Mouse (Mus musculus) E14TG2a.4 (cell line): Measurements from ENCODE around the gene Jag1.

Source experiments
- H3K27me3 ChIP-seq: 2 replicates; pipeline ENCODE4 v1.6.1; 2014; ENCODE audit warnings: low read length, control low read depth; ENCODE audit not compliant: insufficient read depth
- H3K36me3 ChIP-seq: 2 replicates; pipeline ENCODE4 v1.6.1; 2014; ENCODE audit warnings: low read length, control low read depth; ENCODE audit not compliant: insufficient read depth
- H3K4me1 ChIP-seq: replicated peaks from 2 replicates; pipeline ENCODE4 v1.6.1; 2014; ENCODE audit warnings: low read depth, low read length, control low read depth
- H3K4me3 ChIP-seq: replicated peaks from 2 replicates; pipeline ENCODE4 v1.5.1; 2014; ENCODE audit warnings: mild to moderate bottlenecking, low read length
- H3K9me3 ChIP-seq: 2 replicates; pipeline ENCODE4 v1.6.1; 2014; ENCODE audit warnings: low read length, control low read depth
- CTCF ChIP-seq: conservative IDR thresholded peaks from 2 replicates; pipeline ENCODE4 v1.5.1; 2014; ENCODE audit warnings: low read length
- NANOG ChIP-seq: IDR thresholded peaks from 2 replicates; pipeline ENCODE4 v1.6.1; 2014; ENCODE audit warnings: borderline replicate concordance, low read length, mixed read lengths
- POU5F1 ChIP-seq: IDR thresholded peaks from 2 replicates; pipeline ENCODE4 v1.6.1; 2014; ENCODE audit warnings: low read length, borderline replicate concordance

Jag1 gene

DNA sequence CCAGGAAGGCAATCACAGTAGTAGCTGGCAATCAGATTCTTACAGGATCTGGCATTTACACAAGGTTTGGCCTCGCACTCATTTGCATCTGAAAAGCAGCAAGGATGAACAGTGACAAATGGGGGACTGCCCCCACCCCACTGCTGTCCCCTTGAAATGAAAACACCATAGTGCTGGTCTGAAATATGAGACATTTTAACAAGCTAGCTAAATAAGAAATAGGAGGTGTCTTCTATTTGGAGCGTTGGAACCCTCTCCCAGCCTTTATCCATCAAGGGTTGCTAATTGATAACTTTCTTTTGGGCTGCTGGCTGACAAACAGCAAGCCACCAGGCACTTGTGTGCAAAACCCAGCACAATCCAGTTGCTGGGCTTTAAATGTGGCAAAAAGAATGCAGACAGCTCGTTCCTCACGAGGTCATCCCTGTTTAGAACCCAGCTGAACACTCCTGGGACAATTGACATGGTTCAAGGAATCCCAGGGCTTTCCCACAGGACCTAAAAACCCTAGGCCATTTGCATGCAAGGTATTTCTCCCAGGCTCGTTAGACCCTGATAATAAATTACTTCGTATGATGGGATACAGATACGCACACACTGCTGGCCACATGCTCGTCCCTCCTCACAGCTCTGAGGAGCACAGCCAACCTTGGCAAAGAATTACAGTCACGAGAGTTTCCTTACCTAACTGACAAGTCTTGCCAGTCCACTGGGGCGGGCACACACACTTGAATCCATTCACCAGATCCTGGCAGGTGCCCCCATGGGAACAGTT is 23.7 kb downstream of the Jag1 start:
- peaks cover 60% of the 10 kb centered on the region for H3K4me1 ChIP-seq
- no peaks in the 10 kb centered on the region for H3K27me3 ChIP-seq
- TF ChIP-seq NANOG (no peak), POU5F1 (no peak)
- peaks cover 87% of the 10 kb centered on the region for H3K36me3 ChIP-seq
- H3K4me3 ChIP-seq: no peak overlapping the region
- H3K9me3 ChIP-seq: no peaks in the 10 kb centered on the region

- Histone ChIP-seq H3K27me3 (no peaks in the 10 kb centered on the region), H3K4me1 (peaks cover 53% of the 10 kb centered on the region), H3K4me3 (no peak overlapping the region), H3K9me3 (no peaks in the 10 kb centered on the region), H3K36me3 (peaks cover 94% of the 10 kb centered on the region)
- TF ChIP-seq POU5F1: no peak
- no peak for TF ChIP-seq NANOG
- no peak for TF ChIP-seq CTCF
Measured at GRCm38 (mm10) chr2:137091766-137092522, 24.5 kb downstream of the Jag1 start.

GRCm38 (mm10) chr2:137087705-137088104 is 28.7 kb downstream of the Jag1 start:
- no peak for TF ChIP-seq CTCF
- TF ChIP-seq POU5F1: no peak
- no peak for TF ChIP-seq NANOG
- Histone ChIP-seq H3K4me3 (no peak overlapping the region), H3K36me3 (peaks cover 100% of the 10 kb centered on the region), H3K4me1 (peaks cover 21% of the 10 kb centered on the region), H3K9me3 (no peaks in the 10 kb centered on the region), H3K27me3 (no peaks in the 10 kb centered on the region)

DNA sequence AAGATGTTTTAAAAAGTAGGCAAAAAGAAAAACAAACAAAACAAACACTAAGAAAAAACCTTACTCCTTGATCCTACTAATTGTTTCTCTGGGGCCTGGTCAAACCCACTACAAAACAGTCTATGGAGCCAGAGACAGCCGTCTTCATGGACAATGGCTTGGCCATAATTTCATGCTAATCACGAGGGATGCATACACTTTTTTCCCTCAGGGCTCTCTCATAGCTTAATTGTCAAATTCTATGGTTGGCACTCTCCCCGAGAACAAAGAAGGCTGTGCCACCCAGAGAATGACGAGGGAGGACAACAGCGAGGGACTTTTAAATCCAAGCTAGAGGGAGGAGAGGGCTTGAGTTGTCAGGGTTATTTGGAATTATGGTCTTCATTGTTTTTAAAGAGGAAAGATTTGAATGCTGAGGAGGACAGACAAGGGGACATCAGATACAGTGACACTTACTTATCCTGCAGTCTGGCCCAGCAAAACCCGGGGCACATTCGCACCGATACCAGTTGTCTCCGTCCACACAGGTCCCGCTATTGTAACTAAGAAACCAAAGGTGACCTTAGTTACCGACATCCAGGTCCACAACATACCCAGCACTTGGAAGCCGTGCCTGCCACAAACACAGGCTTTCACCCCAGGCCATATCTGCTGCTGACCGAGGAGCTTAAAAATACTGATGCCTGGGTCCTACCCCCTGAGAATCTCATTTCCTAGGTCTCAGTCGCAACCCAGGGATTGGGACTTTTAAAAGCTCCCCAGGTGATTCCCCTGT is 29.6 kb downstream of the Jag1 start:
- no peaks in the 10 kb centered on the region for H3K27me3 ChIP-seq
- no peak overlapping the region for H3K4me3 ChIP-seq
- peaks cover 94% of the 10 kb centered on the region for H3K36me3 ChIP-seq
- H3K9me3 ChIP-seq: no peaks in the 10 kb centered on the region
- TF ChIP-seq CTCF: no peak
- no peak for TF ChIP-seq POU5F1
- no peak for TF ChIP-seq NANOG
- peaks cover 12% of the 10 kb centered on the region for H3K4me1 ChIP-seq

DNA sequence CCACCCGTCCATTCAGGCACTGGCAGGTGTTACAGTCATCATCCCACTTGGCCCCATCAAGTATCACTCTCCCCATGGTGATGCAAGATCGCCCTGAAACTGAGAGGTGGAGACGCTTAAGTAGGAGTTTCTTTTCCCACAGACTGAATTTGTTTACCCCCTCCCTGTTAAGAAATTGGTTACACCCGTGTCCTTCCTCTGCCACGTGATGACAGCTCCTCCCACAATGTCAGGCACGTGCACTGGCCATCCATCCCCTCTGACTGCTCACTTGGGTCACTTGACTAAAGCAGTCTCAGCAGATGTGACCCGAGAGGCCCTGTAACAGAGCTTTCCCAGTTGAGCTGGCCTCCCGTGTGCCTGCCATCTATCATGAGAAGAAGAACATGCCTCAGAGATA is 31.2 kb downstream of the Jag1 start:
- Histone ChIP-seq H3K36me3 (peaks cover 86% of the 10 kb centered on the region), H3K27me3 (no peaks in the 10 kb centered on the region), H3K4me1 (peaks cover 17% of the 10 kb centered on the region), H3K4me3 (no peak overlapping the region), H3K9me3 (no peaks in the 10 kb centered on the region)
- TF ChIP-seq POU5F1 (no peak), NANOG (no peak), CTCF (no peak)

DNA sequence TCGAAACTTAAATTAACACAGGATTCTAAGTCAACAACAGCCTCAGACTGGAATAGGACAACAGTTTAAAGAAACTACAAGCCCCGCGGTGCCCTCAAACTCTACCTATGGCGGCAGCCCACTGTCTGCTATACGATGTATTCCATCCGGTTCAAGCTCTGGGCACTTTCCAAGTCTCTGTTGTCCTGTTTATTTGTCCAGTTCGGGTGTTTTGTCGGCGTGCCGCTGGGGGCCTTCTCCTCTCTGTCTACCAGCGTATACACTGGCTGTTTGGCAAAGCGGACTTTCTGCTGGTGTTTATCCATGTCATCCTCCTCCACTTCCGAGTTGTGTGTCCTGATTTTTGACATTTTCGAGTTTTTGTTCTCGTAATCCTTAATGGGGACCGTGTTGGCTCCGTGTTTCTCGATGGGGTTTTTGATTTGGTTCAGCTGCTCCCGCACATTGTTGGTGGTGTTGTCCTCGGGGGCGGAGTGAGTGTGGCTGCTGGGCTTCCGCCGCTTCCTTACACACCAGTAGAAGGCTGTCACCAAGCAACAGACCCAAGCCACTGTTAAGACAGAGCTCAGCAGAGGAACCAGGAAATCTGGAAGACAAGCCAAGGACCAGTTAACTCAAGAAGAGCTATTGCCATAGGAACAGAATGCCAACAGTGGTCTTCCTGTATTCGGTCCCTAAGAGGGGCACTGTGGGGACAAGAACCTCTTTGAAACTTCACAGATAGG is 33.4 kb downstream of the Jag1 start:
- Histone ChIP-seq H3K9me3 (no peaks in the 10 kb centered on the region), H3K4me3 (no peak overlapping the region), H3K36me3 (peaks cover 64% of the 10 kb centered on the region), H3K27me3 (no peaks in the 10 kb centered on the region), H3K4me1 (peaks cover 30% of the 10 kb centered on the region)
- no peak for TF ChIP-seq NANOG
- no peak for TF ChIP-seq CTCF
- TF ChIP-seq POU5F1: no peak

DNA sequence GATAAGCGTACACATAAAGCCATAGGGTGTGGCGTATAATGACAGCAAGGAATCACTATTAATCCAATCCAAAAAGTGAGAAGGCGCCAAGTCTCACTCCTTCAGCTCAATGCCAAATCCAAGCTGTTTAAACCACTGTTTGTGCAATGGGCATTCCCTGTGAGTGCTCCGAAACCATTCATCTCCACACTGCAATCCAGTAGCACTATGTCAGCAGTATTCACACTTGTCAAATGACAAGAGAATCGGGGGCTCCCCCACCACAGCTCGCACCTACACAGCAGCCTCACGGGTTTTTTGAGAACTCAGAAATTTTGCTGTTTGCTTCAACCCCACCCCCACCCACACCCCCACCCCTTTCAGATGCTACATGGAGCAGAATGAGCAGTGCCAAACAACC is 35.4 kb downstream of the Jag1 start:
- TF ChIP-seq NANOG (no peak), POU5F1 (no peak), CTCF (no peak)
- Histone ChIP-seq H3K27me3 (no peaks in the 10 kb centered on the region), H3K4me3 (no peak overlapping the region), H3K4me1 (peaks cover 30% of the 10 kb centered on the region), H3K9me3 (no peaks in the 10 kb centered on the region), H3K36me3 (peaks cover 47% of the 10 kb centered on the region)
